Mouse (Mus musculus) C2C12 (cell line): Measurements from ENCODE around the gene Atrnl1. TPM values are rescaled to one million over a fixed set of nuclear protein-coding genes. Genes with fewer than 3 reads are reported as not detected.

Experiments used
- H3K27me3 ChIP-seq: one replicate; pipeline ENCODE4 v1.6.1; 2011; ENCODE audit not compliant: control insufficient read depth, insufficient read depth, insufficient read length
- H3K36me3 ChIP-seq: one replicate; pipeline ENCODE4 v1.6.1; 2011; ENCODE audit not compliant: control insufficient read depth, insufficient read depth
- H3K4me3 ChIP-seq: one replicate; pipeline ENCODE4 v1.5.1; 2011; ENCODE audit warnings: mild to moderate bottlenecking, control low read depth; ENCODE audit not compliant: poor library complexity, insufficient read depth, severe bottlenecking
- H3K79me2 ChIP-seq: one replicate; pipeline ENCODE4 v1.6.1; 2011; ENCODE audit not compliant: control insufficient read depth, insufficient read depth
- H3K79me3 ChIP-seq: one replicate; pipeline ENCODE4 v1.6.1; 2011; ENCODE audit warnings: low read depth, control low read depth
- H3ac ChIP-seq: one replicate; pipeline ENCODE3; 2011; ENCODE audit warnings: low read depth; ENCODE audit not compliant: control insufficient read depth, insufficient read length
- CEBPB ChIP-seq: IDR thresholded peaks from one replicate; pipeline ENCODE4 v1.6.1; 2011; ENCODE audit warnings: low read depth, mild to moderate bottlenecking, control low read depth, moderate library complexity
- CTCF ChIP-seq: IDR thresholded peaks from one replicate; pipeline ENCODE4 v1.5.1; 2011; ENCODE audit not compliant: control insufficient read depth, insufficient read depth, insufficient read length
- FOSL1 ChIP-seq: IDR thresholded peaks from one replicate; pipeline ENCODE4 v1.8.0; 2011; ENCODE audit warnings: mild to moderate bottlenecking, low read length; ENCODE audit not compliant: poor library complexity, insufficient read depth, severe bottlenecking
- MAX ChIP-seq: IDR thresholded peaks from one replicate; pipeline ENCODE4 v1.6.1; 2011; ENCODE audit warnings: mild to moderate bottlenecking, control low read depth
- MYOD1 ChIP-seq: IDR thresholded peaks from one replicate; pipeline ENCODE4 v1.6.1; 2011; ENCODE audit warnings: low read depth; ENCODE audit not compliant: control insufficient read depth, insufficient read length
- MYOG ChIP-seq: IDR thresholded peaks from one replicate; pipeline ENCODE4 v1.6.1; 2011; ENCODE audit not compliant: control insufficient read depth, insufficient read length; ENCODE audit errors: extremely low read depth
- USF1 ChIP-seq: IDR thresholded peaks from one replicate; pipeline ENCODE4 v1.6.1; 2011; ENCODE audit warnings: low read depth, mild to moderate bottlenecking, control low read depth, moderate library complexity
- polyA plus RNA-seq: library from polyadenylated mRNA; unstranded; fragments of >200 nt; fragmentation: generic; extraction: Trizol; gene quantifications from one replicate; pipeline ENCODE4 v1.2.1, GENCODE M21; 2012; ENCODE audit warnings: missing spikeins

Atrnl1 gene
- polyA plus RNA-seq, 1 experiment, result 3.3 TPM

- Histone ChIP-seq H3K79me2 (no peaks in the 10 kb centered on the region), H3K79me3 (no peaks in the 10 kb centered on the region), H3K27me3 (no peaks in the 10 kb centered on the region), H3K36me3 (no peaks in the 10 kb centered on the region), H3ac (no peak overlapping the region), H3K4me3 (no peak overlapping the region)
- TF ChIP-seq MYOG (no peak), MYOD1 (no peak), CTCF (no peak), FOSL1 (no peak), CEBPB (no peak)
Measured at GRCm38 (mm10) chr19:58118141-58118835, 507.5 kb downstream of the Atrnl1 start.

GRCm38 (mm10) chr19:58118864-58119263 is 508.0 kb downstream of the Atrnl1 start:
- no peaks in the 10 kb centered on the region for H3K79me2 ChIP-seq
- no peaks in the 10 kb centered on the region for H3K27me3 ChIP-seq
- H3K36me3 ChIP-seq, result no peaks in the 10 kb centered on the region
- no peak overlapping the region for H3K4me3 ChIP-seq
- no peaks in the 10 kb centered on the region for H3K79me3 ChIP-seq
- TF ChIP-seq CEBPB, result no peak
- no peak for TF ChIP-seq MAX
- no peak for TF ChIP-seq MYOD1
- TF ChIP-seq FOSL1, result no peak
- no peak for TF ChIP-seq USF1
- no peak for TF ChIP-seq CTCF
- TF ChIP-seq MYOG, result no peak
- no peak overlapping the region for H3ac ChIP-seq

- Histone ChIP-seq H3K27me3 (no peaks in the 10 kb centered on the region), H3K4me3 (no peak overlapping the region), H3K36me3 (no peaks in the 10 kb centered on the region), H3ac (no peak overlapping the region), H3K79me2 (no peaks in the 10 kb centered on the region), H3K79me3 (no peaks in the 10 kb centered on the region)
- TF ChIP-seq MYOD1 (no peak), FOSL1 (no peak), MYOG (no peak), CEBPB (no peak), MAX (no peak), CTCF (no peak), USF1 (no peak)
Measured at GRCm38 (mm10) chr19:58119681-58120173, 508.9 kb downstream of the Atrnl1 start.

- H3ac ChIP-seq, result no peak overlapping the region
- TF ChIP-seq MYOG (no peak), CEBPB (no peak), MAX (no peak), USF1 (no peak)
- no peaks in the 10 kb centered on the region for H3K79me3 ChIP-seq
- no peaks in the 10 kb centered on the region for H3K79me2 ChIP-seq
- no peaks in the 10 kb centered on the region for H3K27me3 ChIP-seq
- no peak overlapping the region for H3K4me3 ChIP-seq
- H3K36me3 ChIP-seq, result no peaks in the 10 kb centered on the region
Measured at GRCm38 (mm10) chr19:58120661-58121060, 509.8 kb downstream of the Atrnl1 start.

GRCm38 (mm10) chr19:58121628-58122027 is 510.8 kb downstream of the Atrnl1 start:
- Histone ChIP-seq H3K79me2 (no peaks in the 10 kb centered on the region), H3K4me3 (no peak overlapping the region), H3ac (no peak overlapping the region), H3K27me3 (no peaks in the 10 kb centered on the region), H3K36me3 (no peaks in the 10 kb centered on the region), H3K79me3 (no peaks in the 10 kb centered on the region)
- no peak for TF ChIP-seq MYOG
- TF ChIP-seq MAX, result no peak
- no peak for TF ChIP-seq FOSL1
- no peak for TF ChIP-seq CEBPB
- TF ChIP-seq USF1, result no peak
- TF ChIP-seq CTCF, result no peak
- TF ChIP-seq MYOD1, result no peak

GRCm38 (mm10) chr19:58123620-58124019 is 512.8 kb downstream of the Atrnl1 start:
- TF ChIP-seq FOSL1 (no peak), CTCF (no peak), MYOD1 (no peak), MAX (no peak), USF1 (no peak), MYOG (no peak), CEBPB (no peak)
- Histone ChIP-seq H3ac (no peak overlapping the region), H3K79me3 (no peaks in the 10 kb centered on the region), H3K79me2 (no peaks in the 10 kb centered on the region), H3K36me3 (no peaks in the 10 kb centered on the region), H3K4me3 (no peak overlapping the region), H3K27me3 (no peaks in the 10 kb centered on the region)
